Mouse (Mus musculus): ENCODE data around the gene Vmn1r82.

Vmn1r82 gene

GRCm38 (mm10) chr7:12300130-12300529 is at the start of gene Vmn1r82:
Gene Vmn1r82 (plus strand): TSS chr7:12300430.
- no peak for DNase-seq (ENCODE audit: low read depth)

- no peak for DNase-seq (ENCODE audit: low read depth)
Observed at GRCm38 (mm10) chr7:12268169-12268568, 32.1 kb upstream of the Vmn1r82 start, which contains the start of gene Vmn1r81. Gene Vmn1r81 (minus strand): TSS chr7:12268269.

- DNase-seq (ENCODE audit: low read depth) = no peak
Observed at GRCm38 (mm10) chr7:12329381-12329780, 29.2 kb downstream of the Vmn1r82 start, which contains the start of gene Vmn1r83. Gene Vmn1r83 (minus strand): TSS chr7:12329481.
